Mouse (Mus musculus) NIH3T3 (cell line): ENCODE results near the gene Ssbp3.

Experiments used
- DNase-seq: peaks from one replicate; pipeline ENCODE4 v3.0.0-alpha.2; 2012; ENCODE audit warnings: low read depth

Gene Ssbp3

DNA sequence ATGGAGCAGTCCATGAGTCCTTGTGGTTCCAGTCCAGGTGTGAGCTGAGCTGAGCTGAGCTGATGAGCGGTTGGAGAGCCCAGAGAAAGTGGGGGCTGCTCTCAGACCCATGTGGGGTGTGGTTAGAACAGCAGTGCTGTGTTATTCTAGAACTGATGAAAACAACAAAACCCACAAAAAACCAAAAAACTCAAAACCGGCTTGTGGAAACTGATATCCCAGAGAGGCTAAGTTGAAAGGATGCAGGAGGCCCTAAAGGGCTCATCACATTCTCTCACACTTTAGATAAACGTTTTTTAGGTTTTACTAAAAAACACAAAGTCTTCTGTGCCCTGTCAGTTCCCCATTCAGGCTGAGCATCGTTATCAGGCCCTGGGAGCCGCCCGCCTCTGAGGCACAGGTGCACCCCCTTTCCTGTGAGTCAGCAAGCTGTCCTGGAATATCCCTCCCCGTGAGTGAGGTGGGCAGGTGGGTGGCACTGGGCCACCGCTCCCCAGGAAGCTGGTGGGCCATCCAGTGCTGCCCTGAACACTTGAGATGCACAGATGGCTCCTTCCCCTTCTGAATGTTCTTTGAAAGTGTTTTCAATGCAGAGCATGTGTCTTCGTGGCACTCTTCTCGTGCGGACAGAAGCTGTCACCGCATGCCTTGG lies 24.6 kb downstream of the Ssbp3 start:
- no peak for DNase-seq

DNA sequence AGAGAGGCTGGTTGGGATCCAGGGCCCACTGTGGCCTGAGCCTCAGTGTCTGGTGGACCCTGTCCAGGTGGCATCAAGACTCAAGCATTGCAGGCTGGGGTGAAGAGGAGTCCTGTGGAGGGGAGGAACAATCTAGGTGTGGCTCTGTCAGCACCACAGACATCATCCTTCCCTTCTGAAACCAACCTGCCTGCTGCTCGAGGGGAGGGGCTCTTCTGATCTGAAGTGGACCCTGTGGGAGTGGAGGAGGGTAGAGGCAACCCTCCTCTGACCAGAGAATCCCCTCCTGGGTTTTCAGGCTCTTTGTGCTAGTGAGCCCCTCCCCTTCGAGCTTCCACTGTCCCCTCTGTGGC lies 25.1 kb downstream of the Ssbp3 start:
- no peak for DNase-seq

DNA sequence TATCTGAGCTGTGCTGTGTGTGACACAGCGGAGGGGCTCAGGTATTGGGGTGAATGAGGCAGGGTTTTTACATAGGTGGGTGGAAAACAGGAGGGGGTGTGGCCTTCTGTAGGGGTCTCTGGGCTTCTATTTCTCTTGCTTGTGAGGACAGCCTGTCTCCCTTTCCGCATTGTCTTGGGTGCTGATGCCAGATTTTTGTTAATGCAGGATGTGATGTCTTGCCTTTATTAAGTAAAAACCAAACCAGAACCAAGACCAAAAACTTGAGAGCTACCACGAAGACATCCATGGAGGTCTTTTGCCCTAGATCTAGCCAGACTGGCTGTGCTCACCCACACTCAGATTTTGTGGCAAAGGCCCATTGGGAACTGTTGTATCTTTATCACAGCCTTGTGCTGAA lies 25.5 kb downstream of the Ssbp3 start:
- no peak for DNase-seq

DNA sequence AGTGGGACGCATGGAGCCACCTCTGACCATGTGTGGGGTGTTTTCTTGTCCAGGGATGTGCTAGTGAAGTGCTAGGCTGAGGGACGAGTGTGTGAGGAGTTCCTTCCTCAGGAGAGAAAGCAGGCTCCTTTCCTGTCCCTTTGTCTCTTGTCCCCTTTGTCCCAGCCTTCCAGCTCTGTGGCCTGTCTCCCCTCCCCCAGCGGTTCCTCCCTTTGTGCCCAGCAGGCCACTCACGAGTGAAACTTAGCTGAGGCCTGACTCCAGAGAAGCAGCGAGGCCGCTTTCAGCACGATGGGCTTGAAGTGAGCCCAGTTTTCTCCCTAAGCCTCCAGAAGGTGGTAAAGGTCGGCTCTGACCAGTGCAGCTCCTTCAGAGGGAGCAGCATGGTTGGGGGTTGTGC lies 26.2 kb downstream of the Ssbp3 start:
- DNase-seq, result no peak

DNA sequence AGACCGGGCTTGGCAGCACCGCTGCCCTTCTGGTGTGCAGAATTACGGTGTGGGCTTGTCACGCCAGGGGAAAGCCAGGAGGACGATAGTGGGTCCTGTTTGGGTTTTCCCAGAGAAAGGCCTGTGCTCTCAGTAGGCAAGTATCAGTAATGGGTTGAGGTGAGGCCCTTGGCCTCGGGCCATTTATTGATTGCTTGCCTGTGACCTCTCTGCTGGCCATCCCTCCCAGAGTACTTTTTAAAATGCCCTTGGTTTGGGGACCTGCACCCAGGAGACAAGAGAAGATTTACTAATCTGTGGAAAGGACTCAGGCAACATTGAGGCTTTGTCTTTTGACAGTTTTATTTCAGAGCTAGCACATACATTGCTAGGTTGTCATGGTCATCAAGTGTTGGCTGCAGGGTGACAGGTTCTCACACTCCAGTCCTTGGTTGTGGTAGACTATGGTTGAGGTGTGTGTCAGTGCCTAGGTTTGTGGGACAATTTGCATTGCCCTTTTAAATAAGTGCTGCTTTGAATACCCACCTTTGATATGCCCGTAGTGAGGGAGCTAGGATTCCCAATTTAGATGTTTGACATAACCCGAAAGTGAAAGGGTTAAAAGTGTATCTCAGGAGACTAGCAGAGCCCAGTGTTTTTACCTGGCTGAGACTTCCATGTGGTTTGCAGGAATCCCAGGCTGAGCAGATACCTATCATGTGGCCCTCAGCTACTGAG lies 28.2 kb downstream of the Ssbp3 start:
- no peak for DNase-seq

DNA sequence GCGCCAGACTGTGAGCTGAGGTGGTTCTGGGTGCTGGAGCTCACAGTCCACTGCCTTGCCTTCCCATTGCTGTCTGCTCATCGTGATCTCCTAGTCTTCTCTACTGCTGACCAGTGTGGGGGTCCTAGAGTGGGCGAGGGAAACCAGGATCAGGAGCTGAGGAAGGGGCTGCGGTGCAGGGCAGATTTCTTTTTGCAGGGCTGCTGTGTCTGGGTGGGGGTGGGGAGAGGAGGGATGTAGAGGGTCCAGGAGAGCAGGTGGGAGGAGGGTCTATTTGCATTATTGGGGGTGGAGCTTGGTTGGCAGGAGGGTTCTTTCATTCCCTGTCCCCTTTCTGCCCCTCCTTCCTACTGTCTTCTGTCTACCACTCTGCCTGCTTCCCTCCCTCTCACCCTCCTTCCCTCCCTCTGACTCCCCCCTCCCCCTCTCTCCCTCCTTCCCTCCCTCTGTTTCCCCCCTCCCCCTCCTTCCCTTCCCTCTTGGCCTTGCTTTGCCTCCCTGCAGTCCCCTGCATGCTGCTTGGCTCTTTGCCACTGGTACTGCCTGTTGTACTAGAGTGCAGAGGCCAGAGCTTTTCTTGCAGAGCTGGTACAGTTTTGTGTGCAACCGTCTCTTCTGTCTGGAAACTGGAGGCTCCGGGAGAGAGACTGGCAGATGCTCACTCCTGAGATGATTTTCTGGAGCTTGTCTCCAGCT lies 28.9 kb downstream of the Ssbp3 start:
- peak; percentile 66 for DNase-seq

DNA sequence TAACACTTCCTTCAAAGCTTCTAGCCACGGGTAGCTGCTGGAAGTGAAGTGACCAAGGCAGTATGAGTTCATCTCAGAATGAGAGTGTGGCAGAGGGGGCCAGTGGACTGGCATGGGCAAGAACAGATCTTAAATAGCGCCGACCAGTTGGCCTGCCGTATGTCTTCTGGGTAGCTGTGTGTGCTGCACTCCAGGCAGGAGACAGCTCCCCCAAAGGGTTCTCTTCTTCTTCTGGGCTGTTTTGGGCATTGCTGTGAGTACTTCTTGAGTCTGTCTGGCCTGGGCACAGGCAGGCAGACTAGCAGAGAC lies 29.4 kb downstream of the Ssbp3 start:
- DNase-seq, result no peak

DNA sequence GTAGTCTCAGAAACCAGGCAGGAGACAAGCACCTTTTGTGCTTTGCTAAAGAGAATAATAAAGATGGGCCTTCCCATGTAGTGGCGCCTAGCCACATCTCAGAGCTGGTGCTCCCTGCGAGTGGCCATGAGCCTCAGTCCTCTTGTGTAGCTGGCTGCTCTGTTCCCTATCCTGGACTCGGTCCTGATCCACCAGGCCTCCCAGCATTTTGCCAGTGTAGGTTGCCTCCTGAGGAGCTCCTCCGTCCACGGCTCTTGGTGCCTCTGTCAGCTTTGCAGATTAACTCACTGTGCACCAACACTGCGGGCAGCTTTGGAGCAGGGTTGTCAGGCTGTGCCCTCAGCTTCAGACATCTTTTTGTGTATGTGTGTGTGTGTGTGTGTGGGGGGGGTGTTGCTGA lies 30.4 kb downstream of the Ssbp3 start:
- DNase-seq, result no peak

DNA sequence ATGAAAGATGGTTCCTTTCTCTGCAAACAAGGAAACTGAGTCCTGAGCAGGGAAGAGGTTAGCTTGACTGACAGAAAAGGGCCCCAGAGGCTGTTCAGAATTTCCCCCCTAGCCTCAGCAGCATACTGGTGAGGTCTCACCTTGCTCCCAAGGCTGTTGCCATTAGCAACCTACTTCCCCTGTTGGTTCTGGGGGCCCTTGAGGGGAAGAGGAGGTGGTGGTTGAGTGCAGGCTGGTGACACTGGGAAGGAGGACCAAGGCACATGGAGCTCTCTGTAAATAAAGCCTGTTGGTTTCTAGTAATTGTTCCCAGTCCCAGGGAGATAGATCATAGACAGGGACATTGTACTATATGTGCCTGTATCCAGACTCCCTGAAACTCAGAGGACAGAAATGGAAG lies 31.0 kb downstream of the Ssbp3 start:
- DNase-seq, result no peak

DNA sequence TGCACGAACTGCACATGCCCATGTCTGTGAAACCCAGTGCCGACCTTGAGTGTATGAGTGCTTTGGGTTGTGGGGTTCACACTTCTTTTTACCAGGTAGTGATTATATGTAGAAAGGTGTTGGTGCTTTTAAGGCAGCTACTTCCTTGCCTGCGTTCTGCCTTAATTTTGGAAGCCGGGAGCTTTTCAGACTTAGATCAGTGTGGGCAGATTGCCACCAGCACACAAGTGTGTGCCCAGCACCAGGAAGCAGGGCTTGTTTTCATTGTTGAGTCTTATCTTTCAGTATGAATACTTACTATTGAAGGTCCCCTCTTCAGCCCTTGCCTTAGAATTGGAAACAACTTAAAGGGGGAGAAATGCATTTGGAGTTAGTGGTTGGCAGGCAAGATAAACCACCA lies 32.0 kb downstream of the Ssbp3 start:
- DNase-seq, result no peak

DNA sequence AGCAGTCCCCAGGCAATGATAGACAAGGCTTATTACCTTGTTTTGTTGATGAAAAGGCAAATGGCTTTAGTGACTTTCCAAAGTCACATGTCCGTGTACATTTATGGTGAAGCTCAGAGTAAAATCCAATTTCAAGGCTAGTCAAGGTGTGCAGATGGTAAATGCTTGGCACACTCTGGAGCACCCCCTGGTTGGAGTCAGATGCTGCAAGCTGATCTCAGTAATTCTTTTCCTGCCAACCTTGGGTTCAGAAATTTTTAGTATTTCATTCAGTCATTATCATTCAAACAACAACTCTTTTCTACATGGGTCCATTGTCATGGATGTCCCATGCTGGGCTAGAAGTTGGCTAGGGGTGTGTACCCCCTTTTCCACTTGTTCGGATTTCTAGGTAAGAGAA lies 33.1 kb downstream of the Ssbp3 start:
- no peak for DNase-seq

DNA sequence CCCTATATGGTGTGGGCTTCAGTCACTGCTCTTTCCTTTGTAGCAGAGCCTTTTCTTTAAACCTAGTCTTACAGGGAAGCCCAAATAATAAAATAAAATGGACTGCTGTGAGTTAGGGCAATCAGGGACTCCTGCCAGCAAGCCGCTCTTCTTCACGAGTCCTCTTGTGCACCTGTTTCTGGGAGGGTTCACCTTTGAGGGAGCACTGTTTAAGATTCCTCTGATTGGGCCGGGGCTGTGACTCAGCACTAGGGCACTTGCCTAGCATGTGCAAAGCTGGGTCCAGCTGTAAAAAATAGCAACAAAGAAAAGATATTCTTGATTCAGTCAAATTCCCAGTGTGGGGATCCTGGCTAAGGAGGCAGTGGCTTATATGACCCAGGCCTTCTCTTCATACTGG lies 34.4 kb downstream of the Ssbp3 start:
- DNase-seq, result peak; percentile 32

DNA sequence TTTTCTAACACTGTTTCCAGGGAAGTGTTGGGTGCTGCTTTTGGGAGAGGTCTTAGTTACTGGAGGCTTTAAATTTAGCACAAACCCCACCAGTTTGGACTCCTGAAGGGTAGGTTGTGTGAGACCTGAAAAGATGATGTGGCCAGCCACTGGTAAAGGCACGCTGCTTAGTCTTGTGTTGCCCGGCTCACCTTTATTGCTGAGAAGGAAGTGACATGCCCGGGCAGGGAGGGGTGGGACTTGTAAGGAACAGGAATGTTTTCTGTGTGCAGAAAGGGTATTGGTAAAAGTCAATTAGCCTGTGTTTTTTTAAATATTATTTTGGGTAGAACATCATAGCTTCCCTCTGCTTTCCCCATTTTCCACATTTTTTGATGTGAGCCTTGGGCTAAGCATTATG lies 37.2 kb downstream of the Ssbp3 start:
- no peak for DNase-seq

DNA sequence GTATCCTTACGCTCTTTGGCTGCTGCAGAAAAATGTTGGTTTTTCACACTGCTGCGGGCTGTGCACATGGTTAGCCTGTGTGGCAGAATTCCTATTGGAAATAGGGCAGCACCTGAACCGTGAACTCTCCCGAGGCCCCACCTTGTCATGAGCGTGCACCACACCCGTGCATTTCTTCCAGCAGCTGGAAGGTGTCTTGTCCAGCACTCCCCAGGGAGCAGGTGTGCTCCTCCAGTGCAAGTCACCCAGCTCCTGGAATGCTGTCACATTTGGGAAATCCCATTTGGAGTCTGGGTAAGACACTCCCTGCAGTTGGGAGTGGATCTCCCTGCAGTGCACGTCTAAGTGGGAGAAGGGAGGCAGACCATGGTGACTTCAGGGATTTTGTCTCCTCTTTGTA lies 38.0 kb downstream of the Ssbp3 start:
- DNase-seq, result no peak

DNA sequence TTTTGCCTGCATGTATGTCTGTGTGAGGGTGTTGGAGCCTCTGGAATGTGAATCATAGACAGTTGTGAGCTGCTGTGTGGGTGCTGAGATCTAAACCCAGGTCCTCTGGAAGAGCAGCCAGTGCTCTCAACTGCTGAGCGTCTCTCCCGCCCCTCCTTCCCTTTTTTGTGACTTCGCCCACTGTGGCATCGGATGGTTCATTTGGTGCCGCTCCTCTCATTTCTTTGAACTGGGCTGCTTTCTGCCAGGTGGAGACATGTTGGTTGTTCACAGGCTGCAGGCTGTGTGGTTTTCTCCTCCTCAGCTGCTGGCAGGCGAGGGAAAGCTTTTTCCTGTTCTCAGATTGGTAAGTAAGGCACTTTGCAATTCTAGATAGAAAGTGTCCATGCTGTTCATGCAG lies 38.7 kb downstream of the Ssbp3 start:
- DNase-seq, result no peak

DNA sequence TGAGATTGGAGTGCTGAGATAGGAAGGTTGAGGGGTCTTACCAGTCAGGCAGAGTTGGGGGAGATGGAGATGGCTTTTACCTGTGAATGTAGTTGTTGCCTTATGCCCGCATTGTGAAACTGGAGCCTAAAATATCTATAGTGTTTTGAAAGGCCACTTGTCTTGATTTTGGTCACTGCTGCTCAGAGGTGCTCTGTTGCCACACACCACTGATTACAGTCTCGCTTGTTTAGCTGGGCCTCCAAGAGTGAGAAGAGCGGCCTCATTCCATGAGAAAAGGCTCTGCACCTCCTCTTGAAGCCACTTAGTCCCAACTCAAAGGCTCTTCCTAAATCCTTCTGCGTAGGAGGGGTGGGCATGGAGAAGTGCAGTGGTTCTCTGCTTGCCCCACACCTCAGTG lies 40.3 kb downstream of the Ssbp3 start:
- DNase-seq, result no peak

DNA sequence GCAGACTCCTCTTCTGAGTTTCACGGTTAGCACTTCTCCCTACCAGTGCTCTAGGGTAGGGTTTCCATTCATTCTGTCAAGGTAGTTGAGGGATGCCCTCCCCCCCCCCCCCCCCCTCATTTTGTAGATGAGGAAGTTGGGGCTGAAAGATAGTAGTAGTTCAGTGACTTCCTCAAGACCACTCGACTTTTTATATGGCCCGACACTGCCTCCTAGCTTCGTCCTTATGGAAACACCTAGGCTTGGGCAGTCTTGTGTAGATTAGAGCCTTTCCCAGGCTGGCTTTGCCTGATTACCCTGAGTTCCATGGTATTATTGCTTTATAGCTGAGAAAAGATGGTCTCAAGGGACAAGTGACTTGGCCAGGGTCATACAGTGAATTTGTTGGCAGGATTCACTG lies 41.0 kb downstream of the Ssbp3 start:
- DNase-seq, result no peak

DNA sequence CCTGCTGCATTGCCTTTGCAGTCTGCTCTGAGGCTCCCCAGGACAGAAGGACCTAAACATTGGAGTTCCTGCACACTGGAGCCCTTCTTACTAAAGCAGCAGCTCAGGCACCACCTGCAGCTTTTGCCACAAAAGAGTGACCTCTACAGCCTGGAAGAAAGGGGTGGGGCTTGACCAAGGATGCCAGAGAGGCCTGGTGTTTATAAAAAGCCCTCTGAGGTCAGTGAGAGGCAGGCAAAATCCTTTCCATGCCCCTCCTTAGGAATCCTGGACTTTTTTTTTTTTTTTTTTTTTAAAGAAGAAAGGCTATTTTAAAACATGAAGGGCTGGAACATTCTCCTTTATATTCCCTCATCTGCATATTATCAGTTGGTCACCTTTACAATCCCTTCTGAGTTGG lies 42.7 kb downstream of the Ssbp3 start:
- DNase-seq, result peak; percentile 28

DNA sequence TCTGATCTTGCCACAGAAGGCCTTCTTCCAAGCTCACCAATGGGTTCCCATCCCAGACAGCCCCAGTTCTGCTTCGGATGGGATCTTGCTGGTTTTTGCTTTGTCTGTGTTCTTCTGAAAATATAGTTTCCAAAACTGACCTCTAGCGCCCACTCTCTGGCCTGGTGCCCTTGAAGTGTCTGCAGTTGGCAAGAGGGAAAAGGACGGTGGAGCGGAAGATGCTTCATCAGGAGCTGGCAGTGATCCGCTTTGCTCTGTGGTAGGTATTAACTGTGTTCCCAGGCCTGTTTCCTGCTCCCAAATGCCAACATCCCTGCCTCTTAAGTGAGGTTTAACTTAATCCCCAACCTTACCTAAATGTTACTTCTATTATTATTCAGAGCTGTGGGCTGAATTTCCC lies 43.3 kb downstream of the Ssbp3 start:
- DNase-seq, result no peak

DNA sequence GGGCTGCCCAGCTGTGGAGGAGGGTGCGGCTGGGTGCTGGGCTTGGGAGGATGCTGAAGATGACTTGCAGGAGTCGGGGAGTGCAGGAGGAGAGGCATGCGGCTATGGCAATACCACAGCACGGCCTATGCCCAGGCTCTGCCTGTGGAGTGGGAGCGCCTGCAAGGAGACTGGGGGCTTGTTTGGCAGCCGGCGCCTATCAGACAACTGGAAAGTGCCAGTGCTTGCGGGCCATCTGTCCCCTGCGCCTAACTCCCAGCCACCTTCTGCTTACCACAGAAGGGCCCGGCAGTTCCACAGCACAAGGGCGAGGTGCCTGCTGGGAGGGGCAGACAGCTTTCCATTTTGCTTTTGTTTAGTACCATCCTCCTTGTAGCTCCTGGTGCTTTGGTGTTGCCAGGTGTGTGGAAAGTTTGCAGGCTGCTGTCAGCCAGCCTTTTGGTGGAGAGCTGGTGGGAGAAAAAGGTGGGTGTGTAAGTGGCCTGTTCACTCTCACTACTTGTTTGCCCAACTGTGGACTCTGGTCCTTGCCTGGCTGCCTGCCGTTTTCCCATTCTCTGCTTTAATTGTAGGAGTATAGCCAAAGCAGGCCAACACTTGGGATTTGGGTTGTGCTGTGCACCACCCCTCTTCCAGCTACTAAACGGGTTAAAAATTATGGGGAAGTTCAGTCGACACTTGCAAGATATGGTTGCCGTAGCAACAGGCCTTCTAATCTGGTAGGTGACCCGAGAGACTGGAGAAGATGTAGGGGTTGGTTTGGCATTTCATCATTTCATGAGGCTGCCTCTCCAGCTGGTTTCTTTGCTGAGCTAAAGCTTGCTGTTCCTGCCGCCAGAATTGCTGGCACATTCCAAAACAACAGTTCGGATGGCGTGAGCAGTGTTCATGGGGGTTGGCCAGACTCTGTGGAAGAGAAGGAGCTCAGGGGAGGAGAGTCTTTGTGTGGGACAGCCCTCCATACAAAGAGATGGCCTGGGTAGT lies 45.5 kb downstream of the Ssbp3 start:
- DNase-seq, result peak; percentile 37

DNA sequence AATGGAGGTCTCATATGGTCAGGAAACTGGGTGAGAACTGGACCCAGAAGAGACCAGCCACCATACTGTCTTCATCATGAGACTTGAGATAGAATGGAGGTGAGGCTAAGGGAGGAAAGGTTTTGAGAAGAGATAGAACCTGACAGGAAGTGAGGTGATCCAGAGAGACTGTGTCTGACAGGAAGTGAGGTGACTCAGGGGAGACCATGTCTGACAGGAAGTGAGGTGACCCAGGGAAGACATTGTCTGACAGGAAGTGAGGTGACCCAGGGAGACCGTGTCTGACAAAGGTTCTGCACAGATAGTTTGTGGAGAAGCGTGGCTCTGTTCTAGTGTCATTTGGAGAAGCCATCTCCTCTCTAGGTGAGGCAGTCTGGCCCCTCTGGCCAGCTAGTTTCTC lies 47.6 kb downstream of the Ssbp3 start:
- no peak for DNase-seq

DNA sequence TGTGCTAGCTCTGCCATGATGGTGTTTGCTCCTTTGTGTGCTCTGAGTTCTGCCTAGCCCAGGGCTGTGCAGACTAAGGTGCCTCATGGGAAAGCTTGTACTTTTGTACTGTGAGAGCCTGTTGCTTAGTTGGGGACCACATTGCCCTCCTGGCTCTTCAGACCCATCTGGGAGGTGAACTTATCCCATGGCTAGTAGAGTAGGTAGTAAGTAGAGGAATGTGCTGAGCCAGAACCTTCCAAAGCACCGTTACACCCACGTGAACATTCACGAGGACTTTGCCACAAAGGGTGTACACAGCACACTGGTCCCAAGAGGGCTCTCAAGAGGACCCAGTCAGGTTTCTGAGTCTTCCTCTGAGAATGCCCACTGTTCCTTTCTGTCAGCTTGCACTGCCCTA lies 48.1 kb downstream of the Ssbp3 start:
- no peak for DNase-seq
